Mouse (Mus musculus): ENCODE data around the gene Tango6. TPM values are rescaled to one million over a fixed set of nuclear protein-coding genes. Genes with fewer than 3 reads are reported as not detected.

Gene Tango6
- total RNA-seq, 2 experiments from 2014 or later, result 5.7 to 7.1 TPM

Other genes starting within 250 kb of the Tango6 start
- gene 6030452D12Rik, start 182.5 kb upstream of the Tango6 start, total RNA-seq (2021), result not detected
- under 1 TPM in 1 of 2 experiments, not detected in 1; 0.05 TPM for gene Cdh3, start 172.2 kb upstream of the Tango6 start, total RNA-seq (2021)
- gene Gm10073, start 109.6 kb upstream of the Tango6 start, total RNA-seq (2021), result 100 to 1,000 TPM in 1 of 2 experiments, 10 to 100 TPM in 1; 73.1 to 101 TPM
- under 1 TPM; 0.42 to 0.59 TPM for gene Cdh1, start 79.7 kb upstream of the Tango6 start, total RNA-seq (2021)
- gene Has3, start 187.2 kb downstream of the Tango6 start, total RNA-seq (2021), result 1 to 10 TPM; 2.8 to 4.5 TPM
- gene Utp4, start 210.6 kb downstream of the Tango6 start, total RNA-seq (2021), result 10 to 100 TPM; 37.6 to 42.8 TPM

Data from layer of hippocampus, postnatal 25 days (tissue).